ENCODE assay signal across 29 mouse cellular contexts in genomic region chr12:50640171-50640570, GRCm38 (mm10). TPM values are rescaled to one million over a fixed set of nuclear protein-coding genes. Genes with fewer than 3 reads are reported as not detected.
DNase-seq lines count a peak whose midpoint lies in the region; ATAC-seq lines count a peak whose summit lies in the region.
"Had no signal": no experiment of that assay in that cellular context is flagged by ENCODE, and none has a peak within 500 bp of the region (broad histone marks: within the 10 kb centered on the region; RNA-seq: fewer than 3 reads in every experiment).

No protein-coding gene starts in this region.

- no peaks in the 10 kb centered on the region for H3K9me3 ChIP-seq in liver, embryonic 11.5 days (ENCODE audit: control insufficient read depth, low read length)
- H3K9me3 ChIP-seq in liver, embryonic 13.5 days (replicated peaks) = no peaks in the 10 kb centered on the region
- no peaks in the 10 kb centered on the region for H3K9me3 ChIP-seq in liver, embryonic 15.5 days (replicated peaks)
- no peaks in the 10 kb centered on the region for H3K9me3 ChIP-seq in intestine, embryonic 16.5 days (ENCODE audit: control insufficient read depth, low read length)
- H3K9me3 ChIP-seq: embryonic facial prominence, embryonic 13.5 days; embryonic facial prominence, embryonic 15.5 days; forebrain, embryonic 10.5 days; forebrain, embryonic 12.5 days; forebrain, embryonic 15.5 days had no signal

- ATAC-seq in liver, embryonic 11.5 days (replicated peaks; ENCODE audit: low FRiP score) = peak; percentile 88
- ATAC-seq in liver, embryonic 13.5 days (ENCODE audit: low read depth) = peak; percentile 85
- peak; percentile 52; the same call in 1 of the 2 replicates for ATAC-seq in liver, embryonic 15.5 days (ENCODE audit: insufficient read depth)
- no peak for ATAC-seq in intestine, embryonic 16.5 days
- ATAC-seq: activated CD4-positive, CD25-positive, alpha-beta regulatory T cell, adult 4 months; CD4-positive, CD25-positive, alpha-beta regulatory T cell, adult 4 months; forebrain, embryonic 15.5 days; forebrain, postnatal 0 days; Patski had no signal

- H3K9ac ChIP-seq in liver, embryonic 11.5 days (ENCODE audit: low read depth, low read length) = no peak overlapping the region
- no peak overlapping the region for H3K9ac ChIP-seq in liver, embryonic 13.5 days
- no peak overlapping the region for H3K9ac ChIP-seq in liver, embryonic 15.5 days
- no peak overlapping the region for H3K9ac ChIP-seq in intestine, embryonic 16.5 days (ENCODE audit: low read depth, low read length)
- H3K9ac ChIP-seq: embryonic facial prominence, embryonic 13.5 days; embryonic facial prominence, embryonic 15.5 days; forebrain, embryonic 12.5 days; forebrain, embryonic 15.5 days; forebrain, postnatal 0 days had no signal

- 0 out of 2 replicates have a peak, but pooled peaks cover 2% of the 10 kb centered on the region for H3K4me1 ChIP-seq in liver, embryonic 11.5 days (replicated peaks; ENCODE audit: control insufficient read depth, insufficient read depth, low read length)
- H3K4me1 ChIP-seq in liver, embryonic 13.5 days (replicated peaks) = peaks cover 14% of the 10 kb centered on the region
- no peaks in the 10 kb centered on the region for H3K4me1 ChIP-seq in liver, embryonic 15.5 days (replicated peaks)
- no peaks in the 10 kb centered on the region for H3K4me1 ChIP-seq in intestine, embryonic 16.5 days (ENCODE audit: control insufficient read depth, insufficient read depth, low read length)
- H3K4me1 ChIP-seq: embryonic facial prominence, embryonic 13.5 days; embryonic facial prominence, embryonic 15.5 days; forebrain, embryonic 10.5 days; forebrain, embryonic 12.5 days; forebrain, embryonic 15.5 days had no signal

- H3K4me3 ChIP-seq in liver, embryonic 11.5 days (ENCODE audit: low read depth, low read length) = no peak overlapping the region
- H3K4me3 ChIP-seq in liver, embryonic 13.5 days (replicated peaks) = no peak overlapping the region
- H3K4me3 ChIP-seq in liver, embryonic 15.5 days (replicated peaks) = no peak overlapping the region
- no peak overlapping the region for H3K4me3 ChIP-seq in intestine, embryonic 16.5 days (ENCODE audit: low read length)
- H3K4me3 ChIP-seq: embryonic facial prominence, embryonic 13.5 days; embryonic facial prominence, embryonic 15.5 days; erythroblast, embryonic 14.5 days; forebrain, embryonic 10.5 days; forebrain, embryonic 12.5 days; forebrain, embryonic 15.5 days had no signal

- H3K36me3 ChIP-seq in liver, embryonic 11.5 days (ENCODE audit: control insufficient read depth, insufficient read depth, low read length) = no peaks in the 10 kb centered on the region
- no peaks in the 10 kb centered on the region for H3K36me3 ChIP-seq in liver, embryonic 13.5 days
- H3K36me3 ChIP-seq in liver, embryonic 15.5 days (replicated peaks) = no peaks in the 10 kb centered on the region
- no peaks in the 10 kb centered on the region for H3K36me3 ChIP-seq in intestine, embryonic 16.5 days (ENCODE audit: control insufficient read depth, insufficient read depth, low read length)
- H3K36me3 ChIP-seq: embryonic facial prominence, embryonic 13.5 days; embryonic facial prominence, embryonic 15.5 days; forebrain, embryonic 10.5 days; forebrain, embryonic 12.5 days; forebrain, embryonic 15.5 days; G1E had no signal

- WGBS in liver, embryonic 11.5 days = 43% methylated on average over 4 of the region's 4 CpGs
- 24% methylated on average over 4 of the region's 4 CpGs for WGBS in liver, embryonic 13.5 days (ENCODE audit: insufficient replicate concordance)
- WGBS in liver, embryonic 15.5 days (ENCODE audit: insufficient replicate concordance) = 28% methylated on average over 4 of the region's 4 CpGs
- 75% methylated on average over 4 of the region's 4 CpGs for WGBS in intestine, embryonic 16.5 days

- DNase-seq in liver, embryonic 11.5 days (ENCODE audit: low spot score) = no peak
- DNase-seq in liver = no peak
- DNase-seq in liver, embryonic 13.5 days = no peak
- no peak for DNase-seq in adrenal gland, postnatal 36 days
- DNase-seq: adrenal gland, adult 8-10 months; adrenal gland, postnatal 14 days; B cell, adult 2 months; cerebellum, adult 11 months; cerebellum, adult 18-20 months; cerebellum, adult 8-10 months; cerebellum, adult 9-11 months; cerebellum, postnatal 14 days; cerebellum, postnatal 36 days; embryo, embryonic 11 days; forebrain, postnatal 0 days had no signal

- H3K4me2 ChIP-seq in liver, embryonic 11.5 days = peak overlapping the region; percentile 13; the same call in 1 of the 2 replicates
- H3K4me2 ChIP-seq in liver, embryonic 13.5 days = peak overlapping the region; percentile 39
- H3K4me2 ChIP-seq in liver, embryonic 15.5 days = peak overlapping the region; percentile 20; the same call in 1 of the 2 replicates
- no peak overlapping the region for H3K4me2 ChIP-seq in intestine, embryonic 16.5 days (ENCODE audit: low read depth, low read length)
- H3K4me2 ChIP-seq: embryonic facial prominence, embryonic 13.5 days; embryonic facial prominence, embryonic 15.5 days; forebrain, embryonic 12.5 days; forebrain, embryonic 15.5 days had no signal

- no peak overlapping the region for H3K27ac ChIP-seq in liver, embryonic 11.5 days (ENCODE audit: low read depth, low read length)
- H3K27ac ChIP-seq in liver, embryonic 13.5 days = peak overlapping the region; percentile 34; the same call in 1 of the 2 replicates
- no peak overlapping the region for H3K27ac ChIP-seq in liver, embryonic 15.5 days (replicated peaks)
- H3K27ac ChIP-seq in intestine, embryonic 16.5 days (ENCODE audit: low read length) = no peak overlapping the region
- H3K27ac ChIP-seq: embryonic facial prominence, embryonic 13.5 days; embryonic facial prominence, embryonic 15.5 days; forebrain, embryonic 10.5 days; forebrain, embryonic 12.5 days; forebrain, embryonic 15.5 days had no signal

- no peaks in the 10 kb centered on the region for H3K27me3 ChIP-seq in liver, embryonic 11.5 days (replicated peaks; ENCODE audit: control insufficient read depth, insufficient read depth, low read length)
- H3K27me3 ChIP-seq in liver, embryonic 13.5 days = no peaks in the 10 kb centered on the region
- H3K27me3 ChIP-seq in liver, embryonic 15.5 days = no peaks in the 10 kb centered on the region
- no peaks in the 10 kb centered on the region for H3K27me3 ChIP-seq in intestine, embryonic 16.5 days (replicated peaks; ENCODE audit: control insufficient read depth, insufficient read depth, low read length)
- H3K27me3 ChIP-seq: CH12.LX; embryonic facial prominence, embryonic 13.5 days; embryonic facial prominence, embryonic 15.5 days; forebrain, embryonic 12.5 days; forebrain, embryonic 15.5 days; Patski had no signal

RNA-seq across cellular contexts. Expression of gene Prkd1, which starts 8.7 kb away (rescaled TPM):
- 2.6 and 2.9 TPM in 2 replicates for polyA plus RNA-seq in liver, embryonic 11.5 days (2014; fragmentation: Nextera tagmentation; extraction: Ambion mirVana)
- polyA plus RNA-seq in liver, embryonic 13.5 days (2015; fragmentation: Nextera tagmentation; extraction: Ambion mirVana) = 0.75 and 0.86 TPM in 2 replicates
- 0.48 and 0.61 TPM in 2 replicates for polyA plus RNA-seq in liver, embryonic 15.5 days (2015; fragmentation: Nextera tagmentation; extraction: Ambion mirVana)
- polyA plus RNA-seq in intestine, embryonic 16.5 days (2015; fragmentation: Nextera tagmentation; extraction: Ambion mirVana) = 1.7 and 2.7 TPM in 2 replicates
- total RNA-seq in adrenal gland, postnatal 36 days (2021) = 10 to 100 TPM; 14.1 to 14.4 TPM
- total RNA-seq: CH12.LX; common myeloid progenitor, adult 5-6 weeks had no signal
- polyA plus RNA-seq: activated CD4-positive, CD25-positive, alpha-beta regulatory T cell, adult 4 months; CD4-positive, CD25-positive, alpha-beta regulatory T cell, adult 4 months; G1E had no signal
